Mouse (Mus musculus) forebrain, embryonic 16.5 days (tissue): ENCODE measurements around the gene Actn1. TPM values are rescaled to one million over a fixed set of nuclear protein-coding genes. Genes with fewer than 3 reads are reported as not detected.
A peak's percentile ranks its signal among the peaks of the same experiment; 100 is the strongest.

Experiments used
- ATAC-seq: fragments of 200-750 bp; cut with Nextera tagmentation; 2 replicates; pipeline ENCODE4 v1.8.0; 2017; ENCODE audit warnings: mild to moderate bottlenecking, moderate library complexity
- H3K27ac ChIP-seq: fragments of 300-500 bp; sonication (generic); 2 replicates; pipeline ENCODE4 v1.5.1; 2014; ENCODE audit warnings: low read length, control low read depth
- H3K27me3 ChIP-seq: fragments of 300-500 bp; sonication (generic); replicated peaks from 2 replicates; pipeline ENCODE4 v1.6.1; 2014; ENCODE audit warnings: low read length; ENCODE audit not compliant: control insufficient read depth, insufficient read depth
- H3K36me3 ChIP-seq: fragments of 300-500 bp; sonication (generic); 2 replicates; pipeline ENCODE4 v1.6.1; 2014; ENCODE audit not compliant: control insufficient read depth, insufficient read depth
- H3K4me1 ChIP-seq: fragments of 300-500 bp; sonication (generic); replicated peaks from 2 replicates; pipeline ENCODE4 v1.6.1; 2014; ENCODE audit warnings: low read length; ENCODE audit not compliant: control insufficient read depth, insufficient read depth
- H3K4me2 ChIP-seq: fragments of 300-500 bp; sonication (generic); 2 replicates; pipeline ENCODE4 v1.6.1; 2014; ENCODE audit warnings: mild to moderate bottlenecking, low read length, control low read depth
- H3K4me3 ChIP-seq: fragments of 300-500 bp; sonication (generic); replicated peaks from 2 replicates; pipeline ENCODE4 v1.5.1; 2014; ENCODE audit warnings: mild to moderate bottlenecking, low read length, control low read depth
- H3K9ac ChIP-seq: fragments of 300-500 bp; sonication (generic); replicated peaks from 2 replicates; pipeline ENCODE4 v1.6.1; 2014; ENCODE audit warnings: low read depth, low read length, control low read depth
- H3K9me3 ChIP-seq: fragments of 300-500 bp; sonication (generic); 2 replicates; pipeline ENCODE4 v1.6.1; 2016; ENCODE audit warnings: low read length; ENCODE audit not compliant: control insufficient read depth
- WGBS: fragments of 180-500 bp; shearing (Covaris S2); extraction: QIAGEN DNeasy Blood & Tissue Kit; methylation state at CpG from one replicate; pipeline ENCODE4 v1.1.7; 2014; 5-methylcytosine and 5-hydroxymethylcytosine counted together
- polyA plus RNA-seq: library from polyadenylated mRNA; unstranded; fragments of >200 nt; fragmentation: Nextera tagmentation; extraction: Ambion mirVana; gene quantifications from 2 replicates; pipeline ENCODE4 v1.2.1, GENCODE M21; 2015

Actn1 gene
- polyA plus RNA-seq, 1 experiment from 2014 or later, result 8.9 TPM

- Histone ChIP-seq H3K4me1 (no peaks in the 10 kb centered on the region), H3K27me3 (no peaks in the 10 kb centered on the region), H3K36me3 (peaks cover 3% of the 10 kb centered on the region; the same call in 1 of the 2 replicates), H3K4me3 (no peak overlapping the region), H3K9me3 (no peaks in the 10 kb centered on the region), H3K27ac (no peak overlapping the region), H3K4me2 (no peak overlapping the region), H3K9ac (no peak overlapping the region)
- no peak for ATAC-seq
- 82% methylated on average over 10 of the region's 10 CpGs for WGBS
Measured at GRCm38 (mm10) chr12:80190915-80191314, 69.3 kb downstream of the Actn1 start.

- Histone ChIP-seq H3K36me3 (peaks cover 5% of the 10 kb centered on the region; the same call in 1 of the 2 replicates), H3K27me3 (no peaks in the 10 kb centered on the region)
Measured at GRCm38 (mm10) chr12:80184041-80184440, 76.1 kb downstream of the Actn1 start.

GRCm38 (mm10) chr12:80181831-80182230, 78.3 kb downstream of the Actn1 start:
- Histone ChIP-seq H3K27me3 (no peaks in the 10 kb centered on the region), H3K4me1 (peaks cover 3% of the 10 kb centered on the region), H3K9me3 (no peaks in the 10 kb centered on the region), H3K4me2 (no peak overlapping the region), H3K4me3 (no peak overlapping the region), H3K27ac (no peak overlapping the region), H3K36me3 (peaks cover 5% of the 10 kb centered on the region; the same call in 1 of the 2 replicates), H3K9ac (no peak overlapping the region)
- WGBS, result 82% methylated on average over 2 of the region's 2 CpGs
- no peak for ATAC-seq

More at GRCm38 (mm10) chr12:80184041-80184440, 76.1 kb downstream of the Actn1 start:
- ATAC-seq, result no peak
- Histone ChIP-seq H3K4me2 (no peak overlapping the region), H3K4me3 (no peak overlapping the region), H3K9ac (no peak overlapping the region), H3K27ac (no peak overlapping the region), H3K4me1 (no peaks in the 10 kb centered on the region), H3K9me3 (no peaks in the 10 kb centered on the region)
- WGBS, result 83% methylated on average over 5 of the region's 5 CpGs

GRCm38 (mm10) chr12:80178035-80178434, 82.1 kb downstream of the Actn1 start:
- no peaks in the 10 kb centered on the region for H3K9me3 ChIP-seq
- peaks cover 12% of the 10 kb centered on the region; the same call in 1 of the 2 replicates for H3K36me3 ChIP-seq
- H3K27ac ChIP-seq, result no peak overlapping the region
- peaks cover 3% of the 10 kb centered on the region for H3K4me1 ChIP-seq
- H3K4me2 ChIP-seq, result no peak overlapping the region
- no peaks in the 10 kb centered on the region for H3K27me3 ChIP-seq
- WGBS, result 70% methylated on average over 8 of the region's 10 CpGs
- no peak for ATAC-seq
- no peak overlapping the region for H3K9ac ChIP-seq
- no peak overlapping the region for H3K4me3 ChIP-seq

- H3K4me2 ChIP-seq, result peak overlapping the region; percentile 44
- H3K36me3 ChIP-seq, result peaks cover 3% of the 10 kb centered on the region; the same call in 1 of the 2 replicates
- peaks cover 8% of the 10 kb centered on the region; the same call in 1 of the 2 replicates for H3K4me1 ChIP-seq
- H3K27ac ChIP-seq, result peak overlapping the region; percentile 25; the same call in 1 of the 2 replicates
- no peaks in the 10 kb centered on the region for H3K27me3 ChIP-seq
- H3K9ac ChIP-seq, result 0 out of 2 replicates have a peak overlapping the region, but pooled peaks have one; percentile 33
- ATAC-seq, result peak; percentile 39
- peak overlapping the region; percentile 69 for H3K4me3 ChIP-seq
- WGBS, result 62% methylated on average over 12 of the region's 12 CpGs
- H3K9me3 ChIP-seq, result no peaks in the 10 kb centered on the region
Measured at GRCm38 (mm10) chr12:80168736-80169135, 91.4 kb downstream of the Actn1 start.

GRCm38 (mm10) chr12:80168178-80168686, 91.9 kb downstream of the Actn1 start:
- Histone ChIP-seq H3K27me3 (no peaks in the 10 kb centered on the region), H3K4me3 (peak overlapping the region; percentile 69), H3K4me2 (peak overlapping the region; percentile 44), H3K27ac (peak overlapping the region; percentile 85), H3K9me3 (no peaks in the 10 kb centered on the region), H3K36me3 (no peaks in the 10 kb centered on the region; the same call in 1 of the 2 replicates), H3K9ac (peak overlapping the region; percentile 78), H3K4me1 (peaks cover 8% of the 10 kb centered on the region; the same call in 1 of the 2 replicates)
- peak; percentile 90 for ATAC-seq
- 16% methylated on average over 35 of the region's 35 CpGs for WGBS

GRCm38 (mm10) chr12:80167321-80167720, 92.8 kb downstream of the Actn1 start:
- Histone ChIP-seq H3K27me3 (no peaks in the 10 kb centered on the region), H3K4me3 (no peak overlapping the region), H3K4me2 (no peak overlapping the region), H3K9ac (no peak overlapping the region), H3K27ac (no peak overlapping the region), H3K4me1 (peaks cover 8% of the 10 kb centered on the region; the same call in 1 of the 2 replicates), H3K36me3 (no peaks in the 10 kb centered on the region; the same call in 1 of the 2 replicates), H3K9me3 (no peaks in the 10 kb centered on the region)
- WGBS, result 74% methylated on average over 3 of the region's 3 CpGs
- ATAC-seq, result no peak

GRCm38 (mm10) chr12:80166651-80167050, 93.5 kb downstream of the Actn1 start:
- ATAC-seq, result no peak
- Histone ChIP-seq H3K4me2 (no peak overlapping the region), H3K4me1 (peaks cover 8% of the 10 kb centered on the region; the same call in 1 of the 2 replicates), H3K36me3 (no peaks in the 10 kb centered on the region; the same call in 1 of the 2 replicates), H3K9me3 (no peaks in the 10 kb centered on the region), H3K9ac (no peak overlapping the region), H3K4me3 (no peak overlapping the region), H3K27me3 (no peaks in the 10 kb centered on the region), H3K27ac (no peak overlapping the region)
- WGBS, result 56% methylated on average over 4 of the region's 4 CpGs

- Histone ChIP-seq H3K4me2 (no peak overlapping the region), H3K4me1 (peaks cover 8% of the 10 kb centered on the region; the same call in 1 of the 2 replicates), H3K27me3 (no peaks in the 10 kb centered on the region), H3K27ac (no peak overlapping the region), H3K9me3 (no peaks in the 10 kb centered on the region), H3K36me3 (no peaks in the 10 kb centered on the region), H3K9ac (no peak overlapping the region), H3K4me3 (no peak overlapping the region)
- WGBS, result 97% methylated on average over 8 of the region's 8 CpGs
- ATAC-seq, result no peak
Measured at GRCm38 (mm10) chr12:80164526-80164925, 95.6 kb downstream of the Actn1 start.
